Comparison of ENCODE assay signal across 13 mouse cellular contexts in genomic region chr7:135588620-135589309, GRCm38 (mm10). TPM values are rescaled to one million over a fixed set of nuclear protein-coding genes. Genes with fewer than 3 reads are reported as not detected.
A peak's percentile ranks its signal among the peaks of the same experiment; 100 is the strongest.
DNase-seq lines count a peak whose midpoint lies in the region; ATAC-seq and TF ChIP-seq lines count a peak whose summit lies in the region.
"Had no signal": no experiment of that assay in that cellular context is flagged by ENCODE, and none has a peak within 500 bp of the region (broad histone marks: within the 10 kb centered on the region; RNA-seq: fewer than 3 reads in every experiment).

No protein-coding gene starts in this region.

- DNase-seq in layer of hippocampus, adult 11-12 months (ENCODE audit: low spot score): peak; percentile 29
- DNase-seq in layer of hippocampus, postnatal 10 days (ENCODE audit: low spot score in 2 of 2): no peak
- DNase-seq in MEL-GATA-1-ER (ENCODE audit: extremely low read depth, low read depth): peak; percentile 85
- no peak for DNase-seq in liver, embryonic 11.5 days (ENCODE audit: low spot score)
- no peak for DNase-seq in thymus, adult 2 months
- DNase-seq in cerebellum, adult 9-11 months: no peak
- DNase-seq: kidney, adult 11 months; kidney, postnatal 4 days; lung, postnatal 10 days; right cerebral cortex, postnatal 4 days had no signal

- peak overlapping the region; percentile 68 for H3K27ac ChIP-seq in liver, embryonic 11.5 days (ENCODE audit: low read depth, low read length)
- H3K27ac ChIP-seq in thymus, adult 2 months (ENCODE audit: control insufficient read depth, insufficient read depth, low read length): no peak overlapping the region
- H3K27ac ChIP-seq in forebrain, embryonic 15.5 days (replicated peaks): no peak overlapping the region
- H3K27ac ChIP-seq: embryonic facial prominence, embryonic 15.5 days had no signal

- peak; percentile 53 for ATAC-seq in liver, embryonic 11.5 days (replicated peaks; ENCODE audit: low FRiP score)
- peak; percentile 74 for ATAC-seq in monocyte, adult 5-6 weeks (replicated peaks; ENCODE audit: insufficient number of reproducible peaks, low FRiP score, low TSS enrichment, poor library complexity, severe bottlenecking)
- no peak for ATAC-seq in forebrain, embryonic 15.5 days (replicated peaks)

- no peak for TF ChIP-seq POLR2A in thymus, adult 2 months (IDR thresholded peaks at IDR 0.05; ENCODE audit: control insufficient read depth, extremely low read depth, insufficient read depth, low read length, poor library complexity)

- no peaks in the 10 kb centered on the region for H3K9me3 ChIP-seq in liver, embryonic 11.5 days (ENCODE audit: control insufficient read depth, low read length)
- no peaks in the 10 kb centered on the region for H3K9me3 ChIP-seq in forebrain, embryonic 15.5 days
- H3K9me3 ChIP-seq: embryonic facial prominence, embryonic 15.5 days had no signal

- TF ChIP-seq CTCF in thymus, adult 2 months (IDR thresholded peaks at IDR 0.05; ENCODE audit: borderline replicate concordance, control insufficient read depth, extremely low read depth, insufficient read depth, low read length, poor library complexity): no peak

- 0 out of 2 replicates have a peak overlapping the region, but pooled peaks have one; percentile 1 for H3K9ac ChIP-seq in liver, embryonic 11.5 days (ENCODE audit: low read depth, low read length)
- H3K9ac ChIP-seq in forebrain, embryonic 15.5 days (replicated peaks): no peak overlapping the region
- H3K9ac ChIP-seq: embryonic facial prominence, embryonic 15.5 days had no signal

- H3K4me2 ChIP-seq in liver, embryonic 11.5 days: peak overlapping the region; percentile 51
- no peak overlapping the region for H3K4me2 ChIP-seq in forebrain, embryonic 15.5 days (replicated peaks)
- H3K4me2 ChIP-seq: embryonic facial prominence, embryonic 15.5 days had no signal

- H3K27me3 ChIP-seq in liver, embryonic 11.5 days (replicated peaks; ENCODE audit: control insufficient read depth, insufficient read depth, low read length): no peaks in the 10 kb centered on the region
- no peaks in the 10 kb centered on the region for H3K27me3 ChIP-seq in thymus, adult 2 months (ENCODE audit: control insufficient read depth, insufficient read depth, low read length)
- H3K27me3 ChIP-seq in forebrain, embryonic 15.5 days: no peaks in the 10 kb centered on the region
- H3K27me3 ChIP-seq: embryonic facial prominence, embryonic 15.5 days had no signal

- H3K4me3 ChIP-seq in liver, embryonic 11.5 days (ENCODE audit: low read depth, low read length): peak overlapping the region; percentile 12; the same call in 1 of the 2 replicates
- no peak overlapping the region for H3K4me3 ChIP-seq in thymus, adult 2 months (ENCODE audit: control insufficient read depth, insufficient read depth, low read length)
- H3K4me3 ChIP-seq in forebrain, embryonic 15.5 days: no peak overlapping the region
- H3K4me3 ChIP-seq: embryonic facial prominence, embryonic 15.5 days had no signal

- H3K4me1 ChIP-seq in liver, embryonic 11.5 days (replicated peaks; ENCODE audit: control insufficient read depth, insufficient read depth, low read length): peaks cover 60% of the 10 kb centered on the region
- no peaks in the 10 kb centered on the region for H3K4me1 ChIP-seq in thymus, adult 2 months (replicated peaks; ENCODE audit: control insufficient read depth, insufficient read depth, low read length)
- H3K4me1 ChIP-seq in forebrain, embryonic 15.5 days: peaks cover 3% of the 10 kb centered on the region; the same call in 1 of the 2 replicates

- 39% methylated on average over 8 of the region's 8 CpGs for WGBS in liver, embryonic 11.5 days
- 16% methylated on average over 8 of the region's 8 CpGs for WGBS in thymus, adult 2 months
- WGBS in forebrain, embryonic 15.5 days: 82% methylated on average over 8 of the region's 8 CpGs

- no peaks in the 10 kb centered on the region for H3K36me3 ChIP-seq in liver, embryonic 11.5 days (ENCODE audit: control insufficient read depth, insufficient read depth, low read length)
- no peaks in the 10 kb centered on the region for H3K36me3 ChIP-seq in thymus, adult 2 months (ENCODE audit: control insufficient read depth, insufficient read depth, low read length)
- no peaks in the 10 kb centered on the region for H3K36me3 ChIP-seq in forebrain, embryonic 15.5 days
- H3K36me3 ChIP-seq: embryonic facial prominence, embryonic 15.5 days had no signal

RNA-seq across cellular contexts. Expression of gene Ptpre, which starts 51.5 kb away (rescaled TPM):
- 10 to 100 TPM; 50.6 to 56.8 TPM for total RNA-seq in layer of hippocampus, postnatal 10 days (2021)
- 5.4 and 7.0 TPM in 2 replicates for polyA plus RNA-seq in liver, embryonic 11.5 days (2014; fragmentation: Nextera tagmentation; extraction: Ambion mirVana)
- total RNA-seq in monocyte, adult 5-6 weeks (2017): 157 to 186 TPM (median 183 TPM) in 3 replicates
- 19.7 and 19.9 TPM in 2 replicates for polyA plus RNA-seq in thymus, adult 2 months (2012; rRNA removed)
- polyA plus RNA-seq in forebrain, embryonic 15.5 days (2015; fragmentation: Nextera tagmentation; extraction: Ambion mirVana): 3.1 and 3.4 TPM in 2 replicates

Comparison
In these comparisons a context has a peak if more than half of its experiments do, and no peak if none do; other contexts are left out.
1. DNase-seq: peak in layer of hippocampus, adult 11-12 months (single experiment) and MEL-GATA-1-ER (single experiment); none in layer of hippocampus, postnatal 10 days (0 of 2), liver, embryonic 11.5 days (single experiment), thymus, adult 2 months (single experiment) and cerebellum, adult 9-11 months (single experiment).